Mouse (Mus musculus) MEL (cell line): ENCODE results near the gene Gm44805. TPM values are rescaled to one million over a fixed set of nuclear protein-coding genes. Genes with fewer than 3 reads are reported as not detected.

Experiments used
- DNase-seq: peaks from one replicate; pipeline ENCODE4 v3.0.0; 2011; ENCODE audit warnings: low read depth, low spot score
- H3K27ac ChIP-seq: 2 replicates; pipeline ENCODE4 v1.5.1; 2012; ENCODE audit warnings: low read depth, mild to moderate bottlenecking, control low read depth, low read length, moderate library complexity; ENCODE audit not compliant: control insufficient read depth
- H3K27me3 ChIP-seq, 2 experiments: fragments of 150-350 bp in 1 of 2; sonication (generic) in 1 of 2; 2 replicates each; pipeline ENCODE4 v1.6.1; 2012; ENCODE audit warnings: low read length in 2 of 2, mild to moderate bottlenecking in 2 of 2, improper control_type of control experiment in 1 of 2, moderate library complexity in 1 of 2; ENCODE audit not compliant: insufficient read depth in 2 of 2, control insufficient read depth in 1 of 2
- H3K36me3 ChIP-seq, 2 experiments: 2 replicates each; pipeline ENCODE4 v1.6.1; 2012 to 2014; ENCODE audit warnings: low read length in 2 of 2, improper control_type of control experiment in 1 of 2, inconsistent platforms in 1 of 2, mild to moderate bottlenecking in 1 of 2; ENCODE audit not compliant: insufficient read depth in 2 of 2, control insufficient read depth in 1 of 2
- H3K4me1 ChIP-seq, 2 experiments: fragments of 150-350 bp in 1 of 2; sonication (generic) in 1 of 2; 2 replicates each; pipeline ENCODE4 v1.6.1; 2012; ENCODE audit warnings: low read length in 2 of 2, improper control_type of control experiment in 1 of 2, mild to moderate bottlenecking in 1 of 2; ENCODE audit not compliant: insufficient read depth in 2 of 2, control insufficient read depth in 1 of 2
- H3K4me3 ChIP-seq, 2 experiments: fragments of 150-350 bp in 1 of 2; sonication (generic) in 1 of 2; 2 replicates each; pipeline ENCODE4 v1.5.1; 2012; ENCODE audit warnings: low read depth in 2 of 2, low read length in 2 of 2, mild to moderate bottlenecking in 2 of 2, moderate library complexity in 2 of 2, control low read depth in 1 of 2, improper control_type of control experiment in 1 of 2; ENCODE audit not compliant: control insufficient read depth in 1 of 2, insufficient read depth in 1 of 2
- H3K79me2 ChIP-seq: 2 replicates; pipeline ENCODE4 v1.6.1; 2012; ENCODE audit warnings: mild to moderate bottlenecking, low read length, moderate library complexity; ENCODE audit not compliant: control insufficient read depth, poor library complexity, insufficient read depth
- H3K9ac ChIP-seq: 2 replicates; pipeline ENCODE4 v1.6.1; 2012; ENCODE audit warnings: low read depth, mild to moderate bottlenecking, control low read depth, low read length, moderate library complexity; ENCODE audit not compliant: control insufficient read depth, poor library complexity, severe bottlenecking
- H3K9me3 ChIP-seq: fragments of 150-350 bp; sonication (generic); replicated peaks from 2 replicates; pipeline ENCODE4 v1.6.1; 2012; ENCODE audit warnings: mild to moderate bottlenecking, low read length, improper control_type of control experiment, moderate library complexity; ENCODE audit not compliant: insufficient read depth
- CHD1 ChIP-seq: IDR thresholded peaks from 2 replicates; pipeline ENCODE4 v1.6.1; 2012; ENCODE audit warnings: low read depth, mild to moderate bottlenecking, inconsistent platforms, low read length, improper control_type of control experiment
- CHD2 ChIP-seq: IDR thresholded peaks from 2 replicates; pipeline ENCODE4 v1.6.1; 2011; ENCODE audit warnings: low read length, improper control_type of control experiment
- CTCF ChIP-seq, 3 experiments: IDR thresholded peaks in 2 of 3; conservative IDR thresholded peaks in 1 of 3; 2 replicates each; pipeline ENCODE4 v1.5.1; 2011 to 2012; ENCODE audit warnings: low read length in 3 of 3, low read depth in 2 of 3, mild to moderate bottlenecking in 2 of 3, improper control_type of control experiment in 1 of 3, inconsistent platforms in 1 of 3, mixed read lengths in 1 of 3, moderate library complexity in 1 of 3; ENCODE audit not compliant: control insufficient read depth in 1 of 3, insufficient read depth in 1 of 3, poor library complexity in 1 of 3, severe bottlenecking in 1 of 3
- E2F4 ChIP-seq: IDR thresholded peaks from 2 replicates; pipeline ENCODE4 v1.6.1; 2011; ENCODE audit warnings: low read depth, low read length, improper control_type of control experiment, borderline replicate concordance
- GABPA ChIP-seq: IDR thresholded peaks from 2 replicates; pipeline ENCODE4 v1.6.1; 2012; ENCODE audit warnings: low read depth, mild to moderate bottlenecking, inconsistent platforms, low read length, improper control_type of control experiment, moderate library complexity
- JUND ChIP-seq: IDR thresholded peaks from 2 replicates; pipeline ENCODE4 v1.6.1; 2011; ENCODE audit warnings: low read depth, mild to moderate bottlenecking, improper control_type of control experiment, low read length
- KAT2A ChIP-seq: conservative IDR thresholded peaks from 2 replicates; pipeline ENCODE4 v1.6.1; 2012; ENCODE audit warnings: low read depth, low read length, improper control_type of control experiment, inconsistent platforms
- MAX ChIP-seq: IDR thresholded peaks from 2 replicates; pipeline ENCODE4 v1.6.1; 2011; ENCODE audit warnings: low read length, improper control_type of control experiment
- MAZ ChIP-seq: IDR thresholded peaks from 2 replicates; pipeline ENCODE4 v1.6.1; 2012; ENCODE audit warnings: low read depth, mild to moderate bottlenecking, inconsistent platforms, low read length, improper control_type of control experiment
- MXI1 ChIP-seq: IDR thresholded peaks from 2 replicates; pipeline ENCODE4 v1.6.1; 2011; ENCODE audit warnings: mild to moderate bottlenecking, low read depth, low read length, improper control_type of control experiment
- MYB ChIP-seq: IDR thresholded peaks from 2 replicates; pipeline ENCODE4 v1.6.1; 2011; ENCODE audit warnings: mild to moderate bottlenecking, low read depth, low read length, improper control_type of control experiment
- MYC ChIP-seq: IDR thresholded peaks from 2 replicates; pipeline ENCODE4 v1.6.1; 2011; ENCODE audit warnings: low read depth, mild to moderate bottlenecking, low read length, improper control_type of control experiment, moderate library complexity
- NELFE ChIP-seq: IDR thresholded peaks from 2 replicates; pipeline ENCODE4 v1.6.1; 2011; ENCODE audit warnings: low read depth, low read length, improper control_type of control experiment
- NRF1 ChIP-seq: IDR thresholded peaks from 2 replicates; pipeline ENCODE4 v1.6.1; 2014; ENCODE audit warnings: low read depth, mild to moderate bottlenecking, inconsistent platforms, low read length, improper control_type of control experiment, moderate library complexity; ENCODE audit not compliant: poor library complexity, insufficient read depth, severe bottlenecking
- POLR2AphosphoS2 ChIP-seq: IDR thresholded peaks from 2 replicates; pipeline ENCODE4 v1.6.1; 2011; ENCODE audit warnings: low read length, improper control_type of control experiment
- RAD21 ChIP-seq: IDR thresholded peaks from 2 replicates; pipeline ENCODE4 v1.6.1; 2011; ENCODE audit warnings: mild to moderate bottlenecking, low read depth, low read length, improper control_type of control experiment
- RCOR1 ChIP-seq: IDR thresholded peaks from 2 replicates; pipeline ENCODE4 v1.6.1; 2012; ENCODE audit warnings: low read depth, mild to moderate bottlenecking, inconsistent platforms, low read length, improper control_type of control experiment
- SIN3A ChIP-seq: IDR thresholded peaks from 2 replicates; pipeline ENCODE4 v1.6.1; 2012; ENCODE audit warnings: low read length, improper control_type of control experiment, inconsistent platforms
- SMC3 ChIP-seq: IDR thresholded peaks from 2 replicates; pipeline ENCODE4 v1.6.1; 2011; ENCODE audit warnings: low read depth, low read length, improper control_type of control experiment
- TAL1 ChIP-seq: IDR thresholded peaks from 2 replicates; pipeline ENCODE4 v1.6.1; 2012; ENCODE audit warnings: mild to moderate bottlenecking, inconsistent platforms, low read length, moderate library complexity, mixed read lengths
- TBP ChIP-seq: IDR thresholded peaks from 2 replicates; pipeline ENCODE4 v1.8.0; 2011; ENCODE audit warnings: low read depth, low read length, improper control_type of control experiment
- TCF12 ChIP-seq: IDR thresholded peaks from 2 replicates; pipeline ENCODE4 v1.6.1; 2014; ENCODE audit warnings: low read depth, mild to moderate bottlenecking, inconsistent platforms, low read length, improper control_type of control experiment, moderate library complexity
- UBTF ChIP-seq: IDR thresholded peaks from 2 replicates; pipeline ENCODE4 v1.6.1; 2012; ENCODE audit warnings: low read depth, mild to moderate bottlenecking, inconsistent platforms, low read length, improper control_type of control experiment, moderate library complexity, borderline replicate concordance; ENCODE audit not compliant: insufficient read depth
- ZC3H11A ChIP-seq: IDR thresholded peaks from 2 replicates; pipeline ENCODE4 v1.6.1; 2012; ENCODE audit warnings: low read depth, mild to moderate bottlenecking, inconsistent platforms, low read length, improper control_type of control experiment
- ZMIZ1 ChIP-seq: IDR thresholded peaks from 2 replicates; pipeline ENCODE4 v1.6.1; 2012; ENCODE audit warnings: low read depth, mild to moderate bottlenecking, inconsistent platforms, low read length, improper control_type of control experiment, moderate library complexity
- polyA plus RNA-seq, 2 experiments: library from polyadenylated mRNA; stranded (reverse) in 1 of 2; unstranded in 1 of 2; fragments of >175 nt in 1 of 2; fragments of >200 nt in 1 of 2; gene quantifications; 2 replicates each; pipeline versions ENCODE4 v1.2.1 to v1.2.4; 2012; ENCODE audit warnings: low replicate concordance in 2 of 2, low read depth in 1 of 2; ENCODE audit not compliant: insufficient read length in 2 of 2, insufficient read depth in 1 of 2, missing spikeins in 1 of 2
- total RNA-seq: library from RNA; depleted of rRNA; stranded (reverse); fragments of 300-350 nt; gene quantifications from 2 replicates; pipeline ENCODE4 v1.2.3, GENCODE M21; 2012

Gm44805 gene
- total and polyA plus RNA-seq, 3 experiments = not detected

DNA sequence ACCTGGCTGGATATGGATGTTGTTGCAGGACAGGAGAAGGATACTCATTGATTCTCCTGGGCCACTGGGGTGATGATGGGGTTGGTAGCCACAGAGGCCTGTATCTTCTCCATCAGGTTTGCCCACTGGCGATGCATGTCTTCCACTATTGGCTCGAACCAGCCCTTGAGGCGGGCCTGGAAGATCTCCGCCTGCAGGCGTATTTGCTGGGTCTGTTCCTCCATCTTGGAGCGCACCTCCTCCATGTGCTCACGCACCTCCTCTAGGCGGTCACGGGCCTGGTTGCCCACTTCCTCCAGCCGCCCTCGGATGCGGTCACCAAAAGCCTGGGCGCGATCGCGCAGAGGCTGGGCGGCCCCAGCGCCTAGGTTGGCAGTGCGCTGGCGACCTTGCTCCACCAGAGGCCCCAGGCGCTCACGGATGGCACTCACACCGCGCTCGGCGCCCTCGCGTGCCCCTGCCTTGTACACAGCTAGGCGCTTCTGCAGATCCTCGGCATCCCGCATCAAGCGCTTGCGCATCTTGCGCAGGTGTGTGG, 15.2 kb upstream of the Gm44805 start:
- Histone ChIP-seq H3K9ac (no peak overlapping the region), H3K9me3 (no peaks in the 10 kb centered on the region), H3K36me3 (peaks cover 0 to 46% of the 10 kb centered on the region in 2 experiments; a peak in 2 of 4 replicates), H3K27me3 (no peaks in the 10 kb centered on the region), H3K27ac (peak overlapping the region; percentile 98), H3K4me1 (peaks cover 14 to 51% of the 10 kb centered on the region in 2 experiments), H3K4me3 (no peak overlapping the region), H3K79me2 (no peaks in the 10 kb centered on the region)
- DNase-seq = no peak
- TF ChIP-seq TAL1 (no peak), CHD1 (no peak), UBTF (no peak), MAZ (no peak), NELFE (no peak), MAX (no peak), SMC3 (no peak), TCF12 (no peak)

DNA sequence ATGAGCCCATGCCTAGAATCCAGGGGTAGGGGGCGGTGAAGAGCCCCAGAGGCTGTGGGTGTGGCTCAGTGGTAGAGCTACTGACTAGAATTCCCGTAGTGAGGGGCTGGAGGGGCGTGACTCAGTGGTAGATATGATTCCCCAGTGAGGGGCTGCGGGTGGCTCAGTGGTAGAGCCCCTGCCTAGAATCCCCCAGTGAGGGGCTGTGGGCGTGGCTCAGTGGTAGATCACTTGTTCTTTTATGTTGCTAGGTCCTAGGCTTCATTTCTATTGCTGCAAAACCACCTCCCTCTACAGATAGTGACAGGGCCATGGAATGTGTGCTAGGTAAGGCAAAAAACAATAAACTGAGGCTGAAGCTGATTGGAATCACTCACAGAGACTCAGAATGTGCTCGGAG, 14.7 kb upstream of the Gm44805 start:
- no peaks in the 10 kb centered on the region for H3K79me2 ChIP-seq
- H3K36me3 ChIP-seq = peaks cover 0 to 44% of the 10 kb centered on the region in 2 experiments; a peak in 2 of 4 replicates
- H3K9ac ChIP-seq = no peak overlapping the region
- peak overlapping the region; percentile 98 for H3K27ac ChIP-seq
- no peaks in the 10 kb centered on the region for H3K9me3 ChIP-seq
- H3K27me3 ChIP-seq = no peaks in the 10 kb centered on the region
- TF ChIP-seq CTCF (IDR thresholded peaks at IDR 0.05 in 2 of 3, conservative IDR thresholded peaks at IDR 0.05 in 1 of 3; ENCODE audit: control insufficient read depth in 1 of 3, insufficient read depth in 1 of 3, low read depth in 2 of 3, low read length in 3 of 3, poor library complexity in 1 of 3, severe bottlenecking in 1 of 3) (peak in 2 of 3 experiments; percentile 5 to 13; a peak in 2 of 6 replicates), MAZ (no peak), JUND (no peak), MYC (0 out of 2 replicates have a peak, but pooled peaks have one; percentile 32), ZMIZ1 (0 out of 2 replicates have a peak, but pooled peaks have one; percentile 23), UBTF (no peak)
- no peak for DNase-seq
- peaks cover 14 to 49% of the 10 kb centered on the region in 2 experiments for H3K4me1 ChIP-seq
- no peak overlapping the region for H3K4me3 ChIP-seq

DNA sequence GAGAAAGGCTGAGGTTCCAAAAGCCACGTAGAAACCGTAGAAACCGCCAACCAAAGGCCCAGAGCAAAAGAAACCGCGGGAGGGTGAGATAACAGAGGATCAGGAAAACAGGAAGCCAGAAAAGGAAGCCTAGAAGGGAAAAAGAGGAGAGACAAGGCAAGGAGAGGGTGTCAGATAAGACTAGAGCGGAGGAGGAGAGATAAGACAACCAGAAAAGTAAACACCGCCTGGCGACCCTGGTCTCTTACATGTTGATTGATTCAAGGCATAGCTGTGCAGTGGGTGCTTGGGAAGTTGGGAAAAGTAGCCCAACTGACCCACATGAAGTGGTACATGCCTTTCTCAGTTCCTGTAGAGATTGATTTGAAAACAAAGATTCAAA, 14.0 kb upstream of the Gm44805 start:
- Histone ChIP-seq H3K4me1 (peaks cover 14 to 42% of the 10 kb centered on the region in 2 experiments), H3K4me3 (peak overlapping the region in 1 of 2 experiments; percentile 15; a peak in 1 of 4 replicates), H3K9ac (peak overlapping the region; percentile 65), H3K79me2 (no peaks in the 10 kb centered on the region), H3K9me3 (no peaks in the 10 kb centered on the region), H3K27me3 (no peaks in the 10 kb centered on the region), H3K27ac (peak overlapping the region; percentile 98), H3K36me3 (peaks cover 0 to 40% of the 10 kb centered on the region in 2 experiments; a peak in 2 of 4 replicates)
- peak; percentile 82 for DNase-seq
- TF ChIP-seq MYB (peak; percentile 95), TBP (no peak), SMC3 (no peak), MXI1 (peak; percentile 75), KAT2A (no peak), RCOR1 (peak; percentile 97), JUND (no peak), CTCF (IDR thresholded peaks at IDR 0.05 in 2 of 3, conservative IDR thresholded peaks at IDR 0.05 in 1 of 3; ENCODE audit: control insufficient read depth in 1 of 3, insufficient read depth in 1 of 3, low read depth in 2 of 3, low read length in 3 of 3, poor library complexity in 1 of 3, severe bottlenecking in 1 of 3) (no peak), ZMIZ1 (peak; percentile 68; the same call in 1 of the 2 replicates), GABPA (no peak), CHD2 (no peak), ZC3H11A (no peak), NRF1 (no peak), RAD21 (no peak), E2F4 (0 out of 2 replicates have a peak, but pooled peaks have one; percentile 35), MAZ (peak; percentile 79), CHD1 (no peak), SIN3A (peak; percentile 94), POLR2AphosphoS2 (peak; percentile 59), MYC (no peak; the same call in 1 of the 2 replicates)
